Mouse (Mus musculus): ENCODE data around the gene Usp20.

- TF ChIP-seq CTCF (conservative IDR thresholded peaks at IDR 0.05; ENCODE audit: low read length) = no peak
- TF ChIP-seq POU5F1 (IDR thresholded peaks at IDR 0.05; ENCODE audit: borderline replicate concordance, low read length) = no peak
- no peak for TF ChIP-seq NANOG (IDR thresholded peaks at IDR 0.05; ENCODE audit: borderline replicate concordance, low read length)
Observed at GRCm38 (mm10) chr2:31026642-31027041, 44.6 kb downstream of the Usp20 start.
